ENCODE assay signal across 15 mouse cellular contexts in genomic region chr11:121804258-121805027, GRCm38 (mm10). TPM values are rescaled to one million over a fixed set of nuclear protein-coding genes. Genes with fewer than 3 reads are reported as not detected.
DNase-seq lines count a peak whose midpoint lies in the region; ATAC-seq lines count a peak whose summit lies in the region.
"Had no signal": no experiment of that assay in that cellular context is flagged by ENCODE, and none has a peak within 500 bp of the region (broad histone marks: within the 10 kb centered on the region; RNA-seq: fewer than 3 reads in every experiment).

No protein-coding gene starts in this region.

- no peaks in the 10 kb centered on the region for H3K36me3 ChIP-seq in liver, embryonic 11.5 days (ENCODE audit: control insufficient read depth, insufficient read depth, low read length)
- H3K36me3 ChIP-seq in splenic B cell, adult 2 months (ENCODE audit: control insufficient read depth, insufficient read depth, low read length, poor library complexity, severe bottlenecking) = no peaks in the 10 kb centered on the region
- H3K36me3 ChIP-seq: forebrain, embryonic 12.5 days; neural tube, embryonic 13.5 days had no signal

- no peak overlapping the region for H3K9ac ChIP-seq in liver, embryonic 11.5 days (ENCODE audit: low read depth, low read length)
- H3K9ac ChIP-seq: forebrain, embryonic 12.5 days; neural tube, embryonic 13.5 days had no signal

- H3K27me3 ChIP-seq in liver, embryonic 11.5 days (replicated peaks; ENCODE audit: control insufficient read depth, insufficient read depth, low read length) = no peaks in the 10 kb centered on the region; the same call in none of the 2 replicates
- no peaks in the 10 kb centered on the region for H3K27me3 ChIP-seq in splenic B cell, adult 2 months (ENCODE audit: control insufficient read depth, insufficient read depth, low read length, poor library complexity, severe bottlenecking)
- H3K27me3 ChIP-seq: forebrain, embryonic 12.5 days; neural tube, embryonic 13.5 days had no signal

- no peaks in the 10 kb centered on the region for H3K4me1 ChIP-seq in liver, embryonic 11.5 days (replicated peaks; ENCODE audit: control insufficient read depth, insufficient read depth, low read length)

- ATAC-seq in liver, embryonic 11.5 days (replicated peaks; ENCODE audit: low FRiP score) = no peak
- peak; percentile 71 for ATAC-seq in granulocyte monocyte progenitor cell, adult 5-6 weeks (replicated peaks; ENCODE audit: poor library complexity, severe bottlenecking)

- no peaks in the 10 kb centered on the region for H3K9me3 ChIP-seq in liver, embryonic 11.5 days (ENCODE audit: control insufficient read depth, low read length)
- H3K9me3 ChIP-seq: forebrain, embryonic 12.5 days; neural tube, embryonic 13.5 days had no signal

- H3K4me2 ChIP-seq in liver, embryonic 11.5 days = no peak overlapping the region
- H3K4me2 ChIP-seq: forebrain, embryonic 12.5 days; neural tube, embryonic 13.5 days had no signal

- no peak overlapping the region for H3K4me3 ChIP-seq in liver, embryonic 11.5 days (ENCODE audit: low read depth, low read length)
- H3K4me3 ChIP-seq: forebrain, embryonic 12.5 days; heart, adult 2 months; neural tube, embryonic 13.5 days had no signal

- peak; percentile 17 for DNase-seq in liver, embryonic 11.5 days (ENCODE audit: low spot score)
- no peak for DNase-seq in liver
- DNase-seq in adrenal gland, adult 8-10 months = peak; percentile 25
- peak; percentile 13 for DNase-seq in splenic B cell, adult 2 months (ENCODE audit: low read depth, low spot score)
- DNase-seq in cerebellum, postnatal 14 days = no peak
- no peak for DNase-seq in thymus, postnatal 0 days (ENCODE audit: low spot score)

- H3K27ac ChIP-seq in liver, embryonic 11.5 days (ENCODE audit: low read depth, low read length) = no peak overlapping the region
- H3K27ac ChIP-seq: forebrain, embryonic 12.5 days; heart, adult 2 months; neural tube, embryonic 13.5 days; stomach, postnatal 0 days had no signal

- 81% methylated on average over 5 of the region's 5 CpGs for WGBS in liver, embryonic 11.5 days

RNA-seq across cellular contexts. Expression of gene Ptchd3, which starts 25.6 kb away (rescaled TPM):
- not detected in 2 replicates for polyA plus RNA-seq in liver, embryonic 11.5 days (2014; fragmentation: Nextera tagmentation; extraction: Ambion mirVana)
- total RNA-seq in adrenal gland, adult 8-10 months (2022) = not detected
- total RNA-seq in granulocyte monocyte progenitor cell, adult 5-6 weeks (2014; fragmentation: Nextera tagmentation) = not detected in 2 replicates
- total RNA-seq in granulocyte monocyte progenitor cell, adult 5-6 weeks (2017) = not detected in 2 replicates
- 0.05 TPM in 1 of 2 replicates, not detected in the other for polyA plus RNA-seq in thymus, postnatal 0 days (2015; fragmentation: Nextera tagmentation; extraction: Ambion mirVana)
- total RNA-seq: layer of hippocampus, adult 8-10 months; MEL had no signal
- polyA plus RNA-seq: forebrain, embryonic 12.5 days; hindbrain, embryonic 11.5 days; limb, embryonic 11.5 days; neural tube, embryonic 13.5 days; stomach, postnatal 0 days had no signal

Comparison
In these comparisons a context has a peak if more than half of its experiments do, and no peak if none do; other contexts are left out.
1. DNase-seq: peak in liver, embryonic 11.5 days (single experiment), adrenal gland, adult 8-10 months (single experiment) and splenic B cell, adult 2 months (single experiment); none in liver (single experiment), cerebellum, postnatal 14 days (0 of 2) and thymus, postnatal 0 days (single experiment).